Mouse (Mus musculus) midbrain, embryonic 12.5 days (tissue): ENCODE results near the gene Git2. TPM values are rescaled to one million over a fixed set of nuclear protein-coding genes. Genes with fewer than 3 reads are reported as not detected.
A peak's percentile ranks its signal among the peaks of the same experiment; 100 is the strongest.

Experiments used
- ATAC-seq: fragments of 200-750 bp; cut with Nextera tagmentation; 2 replicates; pipeline ENCODE4 v1.8.0; 2017; ENCODE audit warnings: low read depth, moderate TSS enrichment, moderate library complexity; ENCODE audit not compliant: low FRiP score
- H3K27ac ChIP-seq: fragments of 300-500 bp; sonication (generic); replicated peaks from 2 replicates; pipeline ENCODE4 v1.5.1; 2016; ENCODE audit warnings: mild to moderate bottlenecking
- H3K27me3 ChIP-seq: fragments of 300-500 bp; sonication (generic); 2 replicates; pipeline ENCODE4 v1.6.1; 2016; ENCODE audit warnings: mild to moderate bottlenecking
- H3K36me3 ChIP-seq: fragments of 300-500 bp; sonication (generic); 2 replicates; pipeline ENCODE4 v1.6.1; 2016
- H3K4me1 ChIP-seq: fragments of 300-500 bp; sonication (generic); 2 replicates; pipeline ENCODE4 v1.6.1; 2016
- H3K4me2 ChIP-seq: fragments of 300-500 bp; sonication (generic); replicated peaks from 2 replicates; pipeline ENCODE4 v1.6.1; 2016; ENCODE audit warnings: mild to moderate bottlenecking, moderate library complexity
- H3K4me3 ChIP-seq: fragments of 300-500 bp; sonication (generic); 2 replicates; pipeline ENCODE4 v1.5.1; 2016; ENCODE audit warnings: mild to moderate bottlenecking
- H3K9ac ChIP-seq: fragments of 300-500 bp; sonication (generic); replicated peaks from 2 replicates; pipeline ENCODE4 v1.6.1; 2016; ENCODE audit warnings: mild to moderate bottlenecking, moderate library complexity
- H3K9me3 ChIP-seq: fragments of 300-500 bp; sonication (generic); 2 replicates; pipeline ENCODE4 v1.6.1; 2016; ENCODE audit warnings: mild to moderate bottlenecking
- WGBS: fragments of 180-500 bp; shearing (Covaris S2); methylation state at CpG from one replicate; pipeline ENCODE4 v1.1.7; 2016; 5-methylcytosine and 5-hydroxymethylcytosine counted together
- polyA plus RNA-seq: library from polyadenylated mRNA; unstranded; fragments of >200 nt; fragmentation: Nextera tagmentation; extraction: Ambion mirVana; gene quantifications from 2 replicates; pipeline ENCODE4 v1.2.1, GENCODE M21; 2016

Gene Git2
- polyA plus RNA-seq, 1 experiment from 2014 or later: 48.4 TPM

GRCm38 (mm10) chr5:114795231-114795630 is 19.9 kb upstream of the Git2 start:
- no peak overlapping the region for H3K4me3 ChIP-seq
- no peaks in the 10 kb centered on the region for H3K27me3 ChIP-seq
- H3K4me2 ChIP-seq: 0 out of 2 replicates have a peak overlapping the region, but pooled peaks have one; percentile 1
- 0 out of 2 replicates have a peak overlapping the region, but pooled peaks have one; percentile 16 for H3K9ac ChIP-seq
- WGBS: 46% methylated on average over 9 of the region's 9 CpGs
- H3K36me3 ChIP-seq: peaks cover 54% of the 10 kb centered on the region
- H3K9me3 ChIP-seq: no peaks in the 10 kb centered on the region
- peaks cover 23% of the 10 kb centered on the region for H3K4me1 ChIP-seq
- ATAC-seq: no peak
- H3K27ac ChIP-seq: 0 out of 2 replicates have a peak overlapping the region, but pooled peaks have one; percentile 30

- Histone ChIP-seq H3K9me3 (no peaks in the 10 kb centered on the region), H3K36me3 (peaks cover 52% of the 10 kb centered on the region), H3K27me3 (no peaks in the 10 kb centered on the region), H3K4me1 (peaks cover 23% of the 10 kb centered on the region), H3K9ac (no peak overlapping the region), H3K4me2 (no peak overlapping the region), H3K27ac (0 out of 2 replicates have a peak overlapping the region, but pooled peaks have one; percentile 21), H3K4me3 (no peak overlapping the region)
- no peak for ATAC-seq
- 66% methylated on average over 4 of the region's 4 CpGs for WGBS
Observed at GRCm38 (mm10) chr5:114794609-114795008, 19.3 kb upstream of the Git2 start.

DNA sequence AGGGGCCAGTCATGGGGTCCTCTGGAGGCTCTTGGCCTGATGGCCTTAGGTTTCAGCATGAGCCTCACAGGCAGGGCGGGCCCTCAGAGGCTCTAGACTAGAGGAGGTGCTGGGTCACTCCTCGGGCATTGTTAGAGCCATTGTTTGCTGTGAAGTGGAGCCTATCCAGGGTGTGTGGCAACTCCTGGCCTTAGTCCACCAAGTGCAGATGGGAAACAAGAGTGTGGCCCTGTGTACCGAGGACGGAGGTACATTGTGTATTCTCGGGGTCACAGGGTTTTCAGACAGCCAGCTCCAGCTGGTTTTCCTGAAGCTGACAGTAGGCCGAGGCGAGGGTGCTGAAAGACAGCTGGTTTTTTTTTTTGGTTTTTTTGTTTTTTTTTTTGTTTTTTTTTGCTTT is 18.0 kb upstream of the Git2 start:
- H3K4me3 ChIP-seq: no peak overlapping the region
- no peak overlapping the region for H3K4me2 ChIP-seq
- H3K36me3 ChIP-seq: peaks cover 48% of the 10 kb centered on the region
- H3K9ac ChIP-seq: no peak overlapping the region
- H3K27me3 ChIP-seq: no peaks in the 10 kb centered on the region
- H3K4me1 ChIP-seq: peaks cover 23% of the 10 kb centered on the region
- WGBS: 73% methylated on average over 7 of the region's 7 CpGs
- ATAC-seq: no peak
- H3K27ac ChIP-seq: no peak overlapping the region
- H3K9me3 ChIP-seq: no peaks in the 10 kb centered on the region

GRCm38 (mm10) chr5:114785196-114785595 is 9.9 kb upstream of the Git2 start:
- H3K9me3 ChIP-seq: no peaks in the 10 kb centered on the region
- no peak overlapping the region for H3K4me3 ChIP-seq
- peaks cover 22% of the 10 kb centered on the region for H3K36me3 ChIP-seq
- no peak overlapping the region for H3K4me2 ChIP-seq
- WGBS: 87% methylated on average over 5 of the region's 5 CpGs
- no peak overlapping the region for H3K9ac ChIP-seq
- H3K27me3 ChIP-seq: no peaks in the 10 kb centered on the region
- 0 out of 2 replicates have a peak, but pooled peaks cover 11% of the 10 kb centered on the region for H3K4me1 ChIP-seq
- no peak overlapping the region for H3K27ac ChIP-seq
- no peak for ATAC-seq

GRCm38 (mm10) chr5:114784622-114785165 is 9.4 kb upstream of the Git2 start:
- 0 out of 2 replicates have a peak, but pooled peaks cover 14% of the 10 kb centered on the region for H3K4me1 ChIP-seq
- no peak overlapping the region for H3K27ac ChIP-seq
- H3K4me2 ChIP-seq: no peak overlapping the region
- no peaks in the 10 kb centered on the region for H3K27me3 ChIP-seq
- no peak overlapping the region for H3K4me3 ChIP-seq
- H3K9ac ChIP-seq: no peak overlapping the region
- WGBS: 90% methylated on average over 16 of the region's 16 CpGs
- no peaks in the 10 kb centered on the region for H3K9me3 ChIP-seq
- H3K36me3 ChIP-seq: peaks cover 21% of the 10 kb centered on the region
- no peak for ATAC-seq

DNA sequence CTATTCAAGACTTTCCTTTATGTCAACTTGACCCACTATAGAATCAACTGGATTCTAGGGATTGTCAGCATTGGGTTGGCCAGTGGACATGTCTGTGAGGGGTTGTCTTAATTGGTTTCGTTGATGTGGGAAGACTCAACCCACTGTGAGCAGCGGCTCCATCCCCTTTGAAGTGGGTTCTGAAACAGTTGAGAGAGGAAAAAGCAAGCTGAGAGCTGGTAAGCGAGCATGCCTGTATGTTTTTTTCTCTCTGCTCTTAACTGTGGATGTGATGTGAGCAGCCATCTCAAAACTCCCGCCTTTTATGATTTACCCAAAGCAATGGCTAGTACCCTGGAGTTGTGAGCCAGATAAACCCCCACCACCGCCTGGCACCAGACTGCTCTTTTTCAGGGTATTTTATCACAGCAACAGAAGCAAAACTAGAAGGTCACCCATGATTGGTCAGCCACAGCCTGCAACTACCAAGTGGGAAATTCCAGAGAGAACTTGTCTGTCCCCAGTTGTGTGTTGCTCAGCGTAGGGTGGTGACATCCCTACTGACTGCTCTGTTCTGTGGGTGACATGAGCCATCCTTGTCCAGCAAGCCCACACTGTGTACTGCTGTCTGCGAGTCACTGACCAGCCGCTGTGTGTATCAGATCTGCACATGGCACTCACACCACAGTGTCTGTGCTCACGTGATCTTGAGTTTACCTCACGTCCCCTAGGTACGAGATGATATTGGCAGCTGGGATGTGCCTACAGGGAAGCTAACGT is 8.3 kb upstream of the Git2 start:
- no peak overlapping the region for H3K9ac ChIP-seq
- peaks cover 11% of the 10 kb centered on the region for H3K36me3 ChIP-seq
- no peaks in the 10 kb centered on the region for H3K9me3 ChIP-seq
- H3K27ac ChIP-seq: 0 out of 2 replicates have a peak overlapping the region, but pooled peaks have one; percentile 20
- WGBS: 89% methylated on average over 12 of the region's 12 CpGs
- no peak overlapping the region for H3K4me3 ChIP-seq
- ATAC-seq: no peak
- 0 out of 2 replicates have a peak, but pooled peaks cover 14% of the 10 kb centered on the region for H3K4me1 ChIP-seq
- no peak overlapping the region for H3K4me2 ChIP-seq
- no peaks in the 10 kb centered on the region for H3K27me3 ChIP-seq

- Histone ChIP-seq H3K27me3 (no peaks in the 10 kb centered on the region), H3K36me3 (peaks cover 11% of the 10 kb centered on the region), H3K4me2 (no peak overlapping the region), H3K9me3 (no peaks in the 10 kb centered on the region), H3K4me1 (0 out of 2 replicates have a peak, but pooled peaks cover 14% of the 10 kb centered on the region), H3K9ac (no peak overlapping the region), H3K27ac (no peak overlapping the region), H3K4me3 (no peak overlapping the region)
- ATAC-seq: no peak
- WGBS: 83% methylated on average over 9 of the region's 9 CpGs
Observed at GRCm38 (mm10) chr5:114782991-114783390, 7.7 kb upstream of the Git2 start.

DNA sequence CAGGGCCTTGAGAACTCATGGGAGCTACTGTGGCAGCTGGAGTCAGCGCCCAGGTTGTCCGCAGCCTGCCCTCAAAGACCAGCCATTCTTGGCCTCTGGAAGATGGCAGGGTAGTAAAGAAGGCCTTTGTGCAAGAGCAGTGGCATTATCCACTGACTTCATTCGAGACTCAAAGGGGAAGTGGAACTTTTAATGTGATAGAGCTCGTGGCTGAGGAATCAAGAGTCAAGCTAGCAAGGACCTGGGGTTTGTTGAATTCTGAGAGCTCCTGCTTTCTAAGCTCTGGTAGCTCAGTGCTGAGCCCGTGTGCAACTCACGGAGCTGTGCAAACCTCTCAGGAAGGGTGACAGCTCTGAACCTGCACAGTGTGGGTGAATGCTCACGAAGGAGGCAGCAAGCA is 5.6 kb upstream of the Git2 start:
- ATAC-seq: no peak
- Histone ChIP-seq H3K4me2 (no peak overlapping the region), H3K9ac (no peak overlapping the region), H3K9me3 (no peaks in the 10 kb centered on the region), H3K27me3 (no peaks in the 10 kb centered on the region), H3K4me1 (peaks cover 25% of the 10 kb centered on the region), H3K27ac (no peak overlapping the region), H3K36me3 (no peaks in the 10 kb centered on the region), H3K4me3 (no peak overlapping the region)
- WGBS: 85% methylated on average over 7 of the region's 7 CpGs

- no peak overlapping the region for H3K4me2 ChIP-seq
- H3K9ac ChIP-seq: no peak overlapping the region
- no peaks in the 10 kb centered on the region for H3K27me3 ChIP-seq
- no peak overlapping the region for H3K4me3 ChIP-seq
- no peaks in the 10 kb centered on the region for H3K9me3 ChIP-seq
- no peaks in the 10 kb centered on the region for H3K36me3 ChIP-seq
- 90% methylated on average over 7 of the region's 7 CpGs for WGBS
- H3K27ac ChIP-seq: no peak overlapping the region
- ATAC-seq: no peak
- peaks cover 29% of the 10 kb centered on the region for H3K4me1 ChIP-seq
Observed at GRCm38 (mm10) chr5:114779956-114780489, 4.7 kb upstream of the Git2 start.

GRCm38 (mm10) chr5:114776174-114776573 is 857 bp upstream of the Git2 start:
- 0 out of 2 replicates have a peak overlapping the region, but pooled peaks have one; percentile 24 for H3K9ac ChIP-seq
- WGBS: 68% methylated on average over 7 of the region's 7 CpGs
- no peaks in the 10 kb centered on the region for H3K27me3 ChIP-seq
- peaks cover 37% of the 10 kb centered on the region for H3K4me1 ChIP-seq
- H3K27ac ChIP-seq: no peak overlapping the region
- peak overlapping the region; percentile 85 for H3K4me2 ChIP-seq
- no peak for ATAC-seq
- H3K36me3 ChIP-seq: no peaks in the 10 kb centered on the region
- peak overlapping the region; percentile 88 for H3K4me3 ChIP-seq
- no peaks in the 10 kb centered on the region for H3K9me3 ChIP-seq

DNA sequence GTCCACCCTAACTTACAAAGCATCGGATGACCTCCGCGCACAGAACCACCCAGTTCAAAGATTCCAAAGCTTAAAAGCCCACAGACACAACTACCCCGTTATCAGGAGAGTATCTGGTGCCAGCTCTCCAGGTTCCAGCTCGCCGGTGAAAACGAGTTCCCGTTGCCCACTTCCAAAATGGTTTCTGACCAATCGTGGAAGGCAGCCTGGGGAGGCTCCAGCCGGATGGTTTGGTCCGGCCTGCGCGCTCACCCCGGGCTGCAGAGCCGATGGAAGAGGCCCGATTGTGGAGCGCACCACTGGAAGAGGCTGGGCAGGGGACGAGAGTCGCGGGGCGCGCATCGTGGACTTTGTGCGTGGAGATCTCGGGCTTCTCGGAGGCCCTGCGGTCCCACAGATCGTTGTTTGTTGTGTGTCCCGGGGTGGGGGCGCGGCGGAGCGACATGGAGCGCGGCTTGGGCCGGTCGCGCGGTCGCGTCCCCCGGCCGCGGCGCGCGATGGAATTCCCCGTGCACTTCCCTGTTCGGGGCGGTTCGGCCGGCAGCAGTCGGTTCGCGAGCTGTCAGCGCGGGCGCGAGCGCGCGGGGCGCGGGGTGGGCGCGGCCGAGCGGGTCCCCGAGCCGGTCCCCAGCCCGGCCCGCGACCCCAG is 790 bp downstream of the Git2 start, which contains the start of gene Ankrd13a:
Ankrd13a (plus strand) TSS at position 275 of the 649 bp plus-strand sequence.
- H3K27me3 ChIP-seq: no peaks in the 10 kb centered on the region
- H3K4me1 ChIP-seq: peaks cover 37% of the 10 kb centered on the region
- under 1% methylated on average over 55 of the region's 73 CpGs for WGBS
- peak within 1 kb of the TSS; percentile 85 for H3K4me2 ChIP-seq
- H3K9me3 ChIP-seq: no peaks in the 10 kb centered on the region
- H3K4me3 ChIP-seq: peak within 1 kb of the TSS; percentile 88
- peak within 1 kb of the TSS; percentile 91 for H3K27ac ChIP-seq
- peak within 1 kb of the TSS; percentile 99 for H3K9ac ChIP-seq
- peak; percentile 86 for ATAC-seq
- H3K36me3 ChIP-seq: no peaks in the 10 kb centered on the region
